Mouse (Mus musculus) liver, adult 2 months (tissue): ENCODE results near the gene Hba-a1. TPM values are rescaled to one million over a fixed set of nuclear protein-coding genes. Genes with fewer than 3 reads are reported as not detected.

ENCODE experiments used
- DNase-seq: peaks from one replicate; pipeline ENCODE4 v3.0.0-alpha.2; 2011; ENCODE audit warnings: low read depth, low spot score; ENCODE audit errors: extremely low read depth
- H3K27ac ChIP-seq: fragments of 200-500 bp; replicated peaks from 2 replicates; pipeline ENCODE4 v1.5.1; 2012; ENCODE audit warnings: low read depth, mild to moderate bottlenecking, control low read depth, inconsistent platforms, low read length; ENCODE audit not compliant: insufficient read depth
- H3K27me3 ChIP-seq: fragments of 200-500 bp; 2 replicates; pipeline ENCODE4 v1.6.1; 2012; ENCODE audit warnings: mild to moderate bottlenecking, moderate library complexity, low read length, inconsistent platforms; ENCODE audit not compliant: control insufficient read depth, insufficient read depth
- H3K36me3 ChIP-seq: fragments of 200-500 bp; 2 replicates; pipeline ENCODE4 v1.6.1; 2012; ENCODE audit warnings: low read length, inconsistent platforms; ENCODE audit not compliant: control insufficient read depth, insufficient read depth
- H3K4me1 ChIP-seq: fragments of 200-500 bp; 2 replicates; pipeline ENCODE4 v1.6.1; 2011; ENCODE audit warnings: low read length; ENCODE audit not compliant: control insufficient read depth, insufficient read depth
- H3K4me3 ChIP-seq: fragments of 200-500 bp; 2 replicates; pipeline ENCODE4 v1.5.1; 2011; ENCODE audit warnings: low read depth, mild to moderate bottlenecking, control low read depth, low read length, moderate library complexity; ENCODE audit not compliant: insufficient read depth
- H3K79me2 ChIP-seq: fragments of 200-500 bp; 2 replicates; pipeline ENCODE4 v1.6.1; 2012; ENCODE audit warnings: inconsistent platforms, mild to moderate bottlenecking, low read length, moderate library complexity; ENCODE audit not compliant: control insufficient read depth, insufficient read depth
- H3K9ac ChIP-seq: fragments of 200-500 bp; 2 replicates; pipeline ENCODE4 v1.6.1; 2012; ENCODE audit warnings: low read depth, mild to moderate bottlenecking, control low read depth, inconsistent platforms, low read length
- CTCF ChIP-seq: fragments of 200-500 bp; IDR thresholded peaks from 2 replicates; pipeline ENCODE4 v1.5.1; 2011; ENCODE audit warnings: low read depth, low read length, control low read depth
- POLR2A ChIP-seq: fragments of 200-500 bp; IDR thresholded peaks from 2 replicates; pipeline ENCODE4 v1.6.1; 2011; ENCODE audit warnings: low read length, control low read depth; ENCODE audit not compliant: insufficient read depth; ENCODE audit errors: extremely low read depth
- WGBS: fragments of 180-500 bp; shearing (Covaris S2); methylation state at CpG from one replicate; pipeline ENCODE4 v1.1.7; 2018; 5-methylcytosine and 5-hydroxymethylcytosine counted together
- polyA plus RNA-seq: library from polyadenylated mRNA; depleted of rRNA; stranded (reverse); fragments of >200 nt; gene quantifications from 2 replicates; pipeline ENCODE4 v1.2.3, GENCODE M21; 2012
- total RNA-seq: library from RNA; depleted of rRNA; stranded (reverse); fragments of >200 nt; gene quantifications from 2 replicates; pipeline ENCODE4 v1.2.3, GENCODE M21; 2014

Gene Hba-a1
- total and polyA plus RNA-seq, 2 experiments = 146 to 696 TPM

- Histone ChIP-seq H3K4me1 (no peaks in the 10 kb centered on the region), H3K9ac (no peak overlapping the region), H3K36me3 (peaks cover 36% of the 10 kb centered on the region), H3K27me3 (no peaks in the 10 kb centered on the region), H3K79me2 (peaks cover 3% of the 10 kb centered on the region), H3K4me3 (no peak overlapping the region), H3K27ac (no peak overlapping the region)
- TF ChIP-seq CTCF = no peak
- no peak for DNase-seq
- 100% methylated on average over 1 of the region's 1 CpGs for WGBS
These were observed 27.2 kb upstream of the Hba-a1 start for GRCm38 (mm10) chr11:32256146-32256545.

DNA sequence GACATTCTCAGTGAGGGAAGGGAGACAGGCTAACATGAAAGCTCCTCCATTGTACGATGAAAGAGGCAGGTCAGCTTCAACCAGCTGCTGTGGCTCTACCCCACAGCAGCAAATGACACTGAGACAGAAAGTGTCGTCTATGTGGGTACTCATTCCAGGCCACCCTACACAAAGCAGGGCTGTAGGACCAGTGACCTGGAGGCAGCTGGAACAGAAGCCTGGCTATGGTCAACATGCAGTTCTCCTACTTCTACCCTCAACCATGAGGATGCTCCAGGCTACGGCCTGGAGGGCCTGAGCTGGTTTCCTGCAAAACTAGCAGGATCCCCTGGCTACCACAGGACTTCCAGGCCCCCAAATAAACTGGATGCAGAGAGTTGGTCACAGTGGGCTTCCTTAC, 26.7 kb upstream of the Hba-a1 start:
- no peak overlapping the region for H3K9ac ChIP-seq

GRCm38 (mm10) chr11:32262674-32263415, 20.5 kb upstream of the Hba-a1 start:
- Histone ChIP-seq H3K36me3 (peaks cover 13% of the 10 kb centered on the region), H3K4me1 (no peaks in the 10 kb centered on the region), H3K4me3 (no peak overlapping the region), H3K79me2 (peaks cover 9% of the 10 kb centered on the region; the same call in 1 of the 2 replicates), H3K9ac (no peak overlapping the region), H3K27ac (no peak overlapping the region), H3K27me3 (no peaks in the 10 kb centered on the region)
- no peak for DNase-seq
- 93% methylated on average over 10 of the region's 10 CpGs for WGBS
- TF ChIP-seq CTCF = no peak
- TF ChIP-seq POLR2A = no peak

More for the DNA sequence above, 26.7 kb upstream of the Hba-a1 start:
- Histone ChIP-seq H3K79me2 (peaks cover 3% of the 10 kb centered on the region), H3K4me1 (no peaks in the 10 kb centered on the region), H3K4me3 (no peak overlapping the region), H3K36me3 (peaks cover 37% of the 10 kb centered on the region), H3K27me3 (no peaks in the 10 kb centered on the region), H3K27ac (no peak overlapping the region)
- DNase-seq = no peak
- TF ChIP-seq CTCF = no peak
- TF ChIP-seq POLR2A = no peak
- 95% methylated on average over 3 of the region's 3 CpGs for WGBS

- TF ChIP-seq CTCF = no peak
- no peak for TF ChIP-seq POLR2A
- H3K27me3 ChIP-seq = no peaks in the 10 kb centered on the region
- no peak overlapping the region for H3K9ac ChIP-seq
- no peak for DNase-seq
- H3K27ac ChIP-seq = no peak overlapping the region
- H3K4me1 ChIP-seq = no peaks in the 10 kb centered on the region; the same call in 1 of the 2 replicates
- H3K36me3 ChIP-seq = peaks cover 11% of the 10 kb centered on the region
- 96% methylated on average over 3 of the region's 3 CpGs for WGBS
- H3K4me3 ChIP-seq = no peak overlapping the region
- H3K79me2 ChIP-seq = peaks cover 9% of the 10 kb centered on the region; the same call in 1 of the 2 replicates
These were observed 18.1 kb upstream of the Hba-a1 start for GRCm38 (mm10) chr11:32265117-32265738.

- DNase-seq = no peak
- Histone ChIP-seq H3K9ac (no peak overlapping the region), H3K36me3 (peaks cover 8% of the 10 kb centered on the region), H3K4me1 (no peaks in the 10 kb centered on the region; the same call in 1 of the 2 replicates), H3K79me2 (peaks cover 9% of the 10 kb centered on the region; the same call in 1 of the 2 replicates), H3K4me3 (no peak overlapping the region), H3K27me3 (no peaks in the 10 kb centered on the region), H3K27ac (no peak overlapping the region)
- WGBS = 98% methylated on average over 6 of the region's 6 CpGs
- no peak for TF ChIP-seq POLR2A
- no peak for TF ChIP-seq CTCF
These were observed 17.1 kb upstream of the Hba-a1 start for GRCm38 (mm10) chr11:32266194-32266593.
